Mouse (Mus musculus): ENCODE data around the gene Gm281. TPM values are rescaled to one million over a fixed set of nuclear protein-coding genes. Genes with fewer than 3 reads are reported as not detected.
"Not testable (repeated sequence)": the region's sequence is repeated elsewhere in the genome, so short reads cannot be mapped to it uniquely, and the experiment has no call there.

The Gm281 gene
- polyA plus RNA-seq (2014; fragmentation: Nextera tagmentation; extraction: Ambion mirVana): not detected in 2 replicates

- no peak for ATAC-seq (ENCODE audit: low read depth)
- 69% methylated on average over 1 of the region's 1 CpGs for WGBS
- no peak within 1 kb of the TSS for H3K4me2 ChIP-seq (ENCODE audit: low read depth, low read length)
- no peak within 1 kb of the TSS for H3K27ac ChIP-seq (ENCODE audit: low read depth, low read length)
- no peaks in the 10 kb centered on the region for H3K27me3 ChIP-seq (ENCODE audit: control insufficient read depth, insufficient read depth, low read length)
- H3K9me3 ChIP-seq (ENCODE audit: control insufficient read depth, low read length): no peaks in the 10 kb centered on the region
- H3K36me3 ChIP-seq (ENCODE audit: control insufficient read depth, insufficient read depth, low read length): no peaks in the 10 kb centered on the region
- no peak within 1 kb of the TSS for H3K9ac ChIP-seq (replicated peaks; ENCODE audit: low read depth, low read length)
- no peaks in the 10 kb centered on the region for H3K4me1 ChIP-seq (ENCODE audit: control insufficient read depth, insufficient read depth, low read length)
- H3K4me3 ChIP-seq (ENCODE audit: low read depth, low read length): no peak within 1 kb of the TSS
Measured at GRCm38 (mm10) chr14:13914387-13915082, at the start of gene Gm281. Gm281 (minus strand) TSS chr14:13914478.

DNA sequence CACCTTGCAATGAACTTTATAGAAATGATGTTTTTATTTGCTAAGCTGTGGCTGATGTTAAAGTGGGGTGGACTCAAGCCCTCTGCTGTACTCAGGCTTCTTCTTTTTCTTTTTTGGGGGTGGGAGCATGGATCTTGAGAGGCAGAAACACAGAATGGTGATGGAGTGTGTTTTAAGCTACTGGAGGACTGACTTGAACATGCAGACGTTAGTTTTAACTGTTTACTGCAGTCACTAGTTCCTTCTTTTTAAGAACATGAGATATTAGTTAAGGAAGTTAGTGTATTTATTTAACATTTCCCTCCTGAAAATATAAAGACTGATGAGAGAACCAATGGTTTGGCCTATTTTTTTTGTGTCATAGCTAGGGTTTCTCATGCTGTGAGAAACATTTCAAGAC lies 49.2 kb upstream of the Gm281 start:
- no peak overlapping the region for H3K9ac ChIP-seq (replicated peaks; ENCODE audit: low read depth, low read length)
- no peak for ATAC-seq (ENCODE audit: low read depth)
- WGBS: 76% methylated on average over 1 of the region's 1 CpGs
- no peaks in the 10 kb centered on the region for H3K36me3 ChIP-seq (ENCODE audit: control insufficient read depth, insufficient read depth, low read length)
- H3K27ac ChIP-seq (ENCODE audit: low read depth, low read length): no peak overlapping the region
- H3K4me2 ChIP-seq (ENCODE audit: low read depth, low read length): no peak overlapping the region
- no peak overlapping the region for H3K4me3 ChIP-seq (ENCODE audit: low read depth, low read length)
- no peaks in the 10 kb centered on the region for H3K9me3 ChIP-seq (ENCODE audit: control insufficient read depth, low read length)
- H3K4me1 ChIP-seq (ENCODE audit: control insufficient read depth, insufficient read depth, low read length): peaks cover 17% of the 10 kb centered on the region; the same call in 1 of the 2 replicates
- no peaks in the 10 kb centered on the region for H3K27me3 ChIP-seq (ENCODE audit: control insufficient read depth, insufficient read depth, low read length)

DNA sequence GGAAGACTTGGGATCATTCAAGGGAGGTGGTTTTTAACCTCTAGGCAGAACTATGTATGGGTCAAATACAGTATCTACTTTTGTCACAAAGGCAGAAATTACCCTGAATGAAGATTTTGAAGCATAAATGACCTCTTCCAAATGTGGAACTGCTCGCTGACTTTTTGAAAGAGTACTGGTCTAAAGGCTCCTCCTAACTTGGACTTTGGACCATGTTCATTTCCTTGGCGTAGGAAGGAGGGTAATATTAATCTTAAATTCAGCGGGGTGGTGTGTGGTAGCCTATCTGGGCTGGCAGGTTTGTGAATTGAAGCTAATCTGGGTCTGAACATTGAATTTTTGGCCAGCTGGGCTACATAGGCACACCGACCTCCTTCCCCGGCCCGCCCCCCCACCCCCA lies 48.2 kb upstream of the Gm281 start:
- WGBS: 89% methylated on average over 6 of the region's 6 CpGs
- Histone ChIP-seq H3K4me2 (ENCODE audit: low read depth, low read length) (no peak overlapping the region), H3K4me3 (ENCODE audit: low read depth, low read length) (no peak overlapping the region), H3K27me3 (ENCODE audit: control insufficient read depth, insufficient read depth, low read length) (no peaks in the 10 kb centered on the region), H3K9ac (replicated peaks; ENCODE audit: low read depth, low read length) (no peak overlapping the region), H3K36me3 (ENCODE audit: control insufficient read depth, insufficient read depth, low read length) (no peaks in the 10 kb centered on the region), H3K4me1 (ENCODE audit: control insufficient read depth, insufficient read depth, low read length) (peaks cover 17% of the 10 kb centered on the region; the same call in 1 of the 2 replicates), H3K27ac (ENCODE audit: low read depth, low read length) (no peak overlapping the region), H3K9me3 (ENCODE audit: control insufficient read depth, low read length) (no peaks in the 10 kb centered on the region)
- no peak for ATAC-seq (ENCODE audit: low read depth)

DNA sequence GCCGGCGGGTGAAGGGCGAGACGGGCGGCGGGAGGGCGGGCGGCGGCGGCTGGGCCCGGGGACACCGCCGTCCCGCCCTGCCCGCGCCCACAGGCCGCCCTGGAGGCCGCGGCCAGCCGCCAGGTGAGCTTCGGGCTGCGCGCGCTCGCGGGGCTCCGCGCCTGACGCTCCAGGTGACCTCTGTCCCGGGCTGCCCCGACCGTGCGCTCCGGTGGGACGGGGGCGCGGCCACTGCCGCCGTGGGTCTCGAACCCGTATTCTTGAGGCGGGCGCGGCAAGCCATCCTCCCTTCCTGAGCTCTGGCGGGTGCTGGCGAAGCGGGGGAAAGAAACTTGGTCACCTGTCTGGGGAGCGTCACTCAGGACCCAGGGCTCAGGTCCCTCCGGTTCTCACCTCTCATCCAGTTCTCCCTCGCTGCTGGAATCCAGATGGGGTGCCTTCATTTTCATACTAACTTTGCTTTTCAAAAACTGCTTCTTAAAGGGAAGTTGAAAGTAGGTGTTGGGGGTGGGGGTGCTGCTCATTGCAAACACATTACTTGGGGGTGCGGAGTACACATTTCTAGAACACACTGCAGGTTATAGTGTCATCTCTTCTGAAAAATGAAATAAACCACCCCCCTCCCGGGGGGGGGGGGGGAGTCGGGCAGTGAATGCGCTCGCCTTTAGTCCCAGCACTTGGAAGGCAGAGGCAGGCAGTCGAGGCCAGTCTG lies 47.3 kb upstream of the Gm281 start, which contains the start of the genes Atxn7 and Thoc7:
Gene Atxn7, plus strand, starts transcription at position 40 of the 712 bp plus-strand sequence.
Gene Thoc7, minus strand, starts transcription at position 452 of the 712 bp plus-strand sequence.
- Histone ChIP-seq H3K4me2 (ENCODE audit: low read depth, low read length) (peak within 1 kb of the TSS; percentile 68), H3K4me3 (ENCODE audit: low read depth, low read length) (peak within 1 kb of the TSS; percentile 96), H3K27ac (ENCODE audit: low read depth, low read length) (peak within 1 kb of the TSS; percentile 89), H3K36me3 (ENCODE audit: control insufficient read depth, insufficient read depth, low read length) (no peaks in the 10 kb centered on the region), H3K9me3 (ENCODE audit: control insufficient read depth, low read length) (no peaks in the 10 kb centered on the region), H3K4me1 (ENCODE audit: control insufficient read depth, insufficient read depth, low read length) (peaks cover 17% of the 10 kb centered on the region; the same call in 1 of the 2 replicates), H3K9ac (replicated peaks; ENCODE audit: low read depth, low read length) (peak within 1 kb of the TSS; percentile 98), H3K27me3 (ENCODE audit: control insufficient read depth, insufficient read depth, low read length) (no peaks in the 10 kb centered on the region)
- 3% methylated on average over 39 of the region's 56 CpGs for WGBS
- peak; percentile 69 for ATAC-seq (ENCODE audit: low read depth)

DNA sequence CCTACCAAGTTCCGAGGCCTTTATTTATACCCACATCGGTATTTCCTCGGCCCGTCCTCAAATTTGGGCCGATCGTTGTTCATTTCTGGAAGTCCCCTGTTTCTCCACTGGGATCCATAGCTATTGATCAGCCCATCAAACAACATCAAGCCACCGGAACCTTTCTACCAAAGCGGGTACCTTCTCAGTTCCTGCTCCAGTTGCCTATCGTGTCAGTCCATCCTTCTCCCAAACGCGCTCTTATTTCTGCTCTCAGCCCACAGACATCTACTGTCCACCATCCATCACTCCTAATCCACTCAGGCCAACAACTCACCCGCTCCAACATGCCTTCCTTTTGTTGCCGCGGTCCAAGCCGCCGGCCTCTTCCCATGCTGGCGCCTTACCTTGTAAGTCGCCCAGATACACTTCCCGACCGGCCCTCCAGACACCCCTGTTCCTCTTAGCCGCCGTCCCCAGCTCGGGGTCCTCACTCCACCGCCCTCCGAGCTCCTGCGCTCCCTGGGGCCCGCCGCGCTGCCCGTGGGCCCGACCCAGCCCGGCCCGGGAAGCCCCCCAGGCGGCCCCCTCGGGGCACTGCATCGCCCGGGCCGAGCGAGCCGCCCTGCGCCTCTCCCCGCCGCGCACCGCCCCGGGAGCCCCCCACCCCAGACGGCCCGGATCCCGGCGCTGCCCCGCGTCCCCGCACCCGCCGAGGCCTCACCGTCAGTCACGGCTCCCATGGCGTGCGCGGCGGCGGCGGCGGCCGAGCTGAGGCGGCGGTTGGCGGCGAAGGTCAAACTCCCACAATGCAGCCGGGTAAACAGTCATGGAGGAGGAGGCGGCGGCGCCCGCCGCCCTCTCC lies 46.4 kb upstream of the Gm281 start:
- peak overlapping the region; percentile 98 for H3K9ac ChIP-seq (replicated peaks; ENCODE audit: low read depth, low read length)
- peaks cover 17% of the 10 kb centered on the region; the same call in 1 of the 2 replicates for H3K4me1 ChIP-seq (ENCODE audit: control insufficient read depth, insufficient read depth, low read length)
- H3K27ac ChIP-seq (ENCODE audit: low read depth, low read length): peak overlapping the region; percentile 89
- no peaks in the 10 kb centered on the region for H3K9me3 ChIP-seq (ENCODE audit: control insufficient read depth, low read length)
- no peaks in the 10 kb centered on the region for H3K36me3 ChIP-seq (ENCODE audit: control insufficient read depth, insufficient read depth, low read length)
- peak; percentile 91 for ATAC-seq (ENCODE audit: low read depth)
- peak overlapping the region; percentile 96 for H3K4me3 ChIP-seq (ENCODE audit: low read depth, low read length)
- H3K4me2 ChIP-seq (ENCODE audit: low read depth, low read length): peak overlapping the region; percentile 63
- H3K27me3 ChIP-seq (ENCODE audit: control insufficient read depth, insufficient read depth, low read length): no peaks in the 10 kb centered on the region
- WGBS: under 1% methylated on average over 59 of the region's 75 CpGs

DNA sequence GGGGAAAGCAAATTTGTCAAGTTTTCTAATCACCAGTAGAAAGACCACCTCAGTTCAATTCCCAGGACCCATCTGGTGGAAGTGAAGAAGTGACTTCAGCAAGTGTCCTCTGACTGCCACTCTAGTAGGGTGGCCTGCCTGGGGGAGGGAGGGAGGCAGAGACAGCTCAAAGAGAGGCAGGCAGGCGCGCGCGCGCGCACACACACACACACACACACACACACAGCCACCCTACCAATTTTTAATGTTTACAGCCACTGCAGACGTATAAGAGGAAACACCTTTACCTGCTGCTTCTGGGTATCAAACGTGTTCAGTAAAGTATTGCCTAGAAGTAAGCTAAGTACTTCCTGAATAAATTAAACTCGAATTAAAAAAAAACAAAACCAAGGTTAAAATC lies 45.8 kb upstream of the Gm281 start:
- peak overlapping the region; percentile 89 for H3K27ac ChIP-seq (ENCODE audit: low read depth, low read length)
- H3K4me3 ChIP-seq (ENCODE audit: low read depth, low read length): peak overlapping the region; percentile 96
- H3K4me1 ChIP-seq (ENCODE audit: control insufficient read depth, insufficient read depth, low read length): peaks cover 17% of the 10 kb centered on the region; the same call in 1 of the 2 replicates
- 0% methylated on average over 9 of the region's 9 CpGs for WGBS
- no peaks in the 10 kb centered on the region for H3K9me3 ChIP-seq (ENCODE audit: control insufficient read depth, low read length)
- peak; percentile 58 for ATAC-seq (ENCODE audit: low read depth)
- no peaks in the 10 kb centered on the region for H3K36me3 ChIP-seq (ENCODE audit: control insufficient read depth, insufficient read depth, low read length)
- H3K4me2 ChIP-seq (ENCODE audit: low read depth, low read length): peak overlapping the region; percentile 63
- H3K27me3 ChIP-seq (ENCODE audit: control insufficient read depth, insufficient read depth, low read length): no peaks in the 10 kb centered on the region
- H3K9ac ChIP-seq (replicated peaks; ENCODE audit: low read depth, low read length): peak overlapping the region; percentile 98

DNA sequence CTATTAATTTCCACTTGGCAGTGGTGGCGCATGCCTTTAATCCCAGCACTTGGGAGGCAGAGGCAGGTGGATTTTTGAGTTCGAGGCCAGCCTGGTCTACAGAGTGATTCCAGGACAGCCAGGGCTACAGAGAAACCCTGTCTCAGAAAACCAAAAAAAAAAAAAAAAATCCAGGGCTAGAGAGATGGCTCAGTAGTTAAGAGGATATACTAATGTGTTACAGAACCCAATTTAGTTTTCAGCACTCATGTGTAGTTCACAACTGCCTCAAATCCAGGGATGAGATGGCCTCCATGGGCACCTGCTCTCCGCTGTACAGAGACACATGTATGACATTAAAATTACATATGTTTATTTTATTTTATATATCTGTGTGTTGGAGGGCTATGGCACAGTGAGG lies 37.9 kb upstream of the Gm281 start:
- not testable (repeated sequence) for H3K27ac ChIP-seq (ENCODE audit: low read depth, low read length); H3K4me3 ChIP-seq (ENCODE audit: low read depth, low read length); H3K9me3 ChIP-seq (ENCODE audit: control insufficient read depth, low read length); ATAC-seq (ENCODE audit: low read depth); H3K9ac ChIP-seq (replicated peaks; ENCODE audit: low read depth, low read length); H3K27me3 ChIP-seq (ENCODE audit: control insufficient read depth, insufficient read depth, low read length); H3K4me2 ChIP-seq (ENCODE audit: low read depth, low read length); H3K4me1 ChIP-seq (ENCODE audit: control insufficient read depth, insufficient read depth, low read length)
- peaks cover 32% of the 10 kb centered on the region for H3K36me3 ChIP-seq (ENCODE audit: control insufficient read depth, insufficient read depth, low read length)
- 98% methylated on average over 3 of the region's 3 CpGs for WGBS

- Histone ChIP-seq H3K9me3 (ENCODE audit: control insufficient read depth, low read length) (no peaks in the 10 kb centered on the region), H3K9ac (replicated peaks; ENCODE audit: low read depth, low read length) (no peak overlapping the region), H3K27ac (ENCODE audit: low read depth, low read length) (no peak overlapping the region), H3K36me3 (ENCODE audit: control insufficient read depth, insufficient read depth, low read length) (peaks cover 32% of the 10 kb centered on the region), H3K27me3 (ENCODE audit: control insufficient read depth, insufficient read depth, low read length) (no peaks in the 10 kb centered on the region), H3K4me2 (ENCODE audit: low read depth, low read length) (no peak overlapping the region), H3K4me3 (ENCODE audit: low read depth, low read length) (no peak overlapping the region), H3K4me1 (ENCODE audit: control insufficient read depth, insufficient read depth, low read length) (no peaks in the 10 kb centered on the region)
- peak; percentile 70; the same call in 1 of the 2 replicates for ATAC-seq (ENCODE audit: low read depth)
Measured at GRCm38 (mm10) chr14:13950401-13950800, 36.1 kb upstream of the Gm281 start.
